Mouse (Mus musculus) midbrain, embryonic 11.5 days (tissue): ENCODE data around the gene Lypla2. TPM values are rescaled to one million over a fixed set of nuclear protein-coding genes. Genes with fewer than 3 reads are reported as not detected.
"Not testable (repeated sequence)": the region's sequence is repeated elsewhere in the genome, so short reads cannot be mapped to it uniquely, and the experiment has no call there.

ENCODE experiments used
- ATAC-seq: fragments of 200-750 bp; cut with Nextera tagmentation; 2 replicates; pipeline ENCODE4 v1.8.0; 2017; ENCODE audit warnings: moderate TSS enrichment, moderate library complexity; ENCODE audit not compliant: low FRiP score
- DNase-seq: peaks from one replicate; pipeline ENCODE4 v3.0.0; 2015; ENCODE audit warnings: low spot score; ENCODE audit errors: missing footprints
- H3K27ac ChIP-seq: fragments of 300-500 bp; sonication (generic); 2 replicates; pipeline ENCODE4 v1.5.1; 2014; ENCODE audit warnings: low read depth, low read length
- H3K27me3 ChIP-seq: fragments of 300-500 bp; sonication (generic); 2 replicates; pipeline ENCODE4 v1.6.1; 2014; ENCODE audit warnings: mild to moderate bottlenecking, low read length, moderate library complexity, mixed read lengths; ENCODE audit not compliant: control insufficient read depth, insufficient read depth
- H3K36me3 ChIP-seq: fragments of 300-500 bp; sonication (generic); 2 replicates; pipeline ENCODE4 v1.6.1; 2014; ENCODE audit warnings: mild to moderate bottlenecking, low read length, moderate library complexity, mixed read lengths; ENCODE audit not compliant: control insufficient read depth, insufficient read depth
- H3K4me1 ChIP-seq: fragments of 300-500 bp; sonication (generic); 2 replicates; pipeline ENCODE4 v1.6.1; 2014; ENCODE audit warnings: low read length; ENCODE audit not compliant: control insufficient read depth, insufficient read depth
- H3K4me2 ChIP-seq: fragments of 300-500 bp; sonication (generic); 2 replicates; pipeline ENCODE4 v1.6.1; 2014; ENCODE audit warnings: mild to moderate bottlenecking, moderate library complexity
- H3K4me3 ChIP-seq: fragments of 300-500 bp; sonication (generic); 2 replicates; pipeline ENCODE4 v1.5.1; 2014; ENCODE audit warnings: low read depth, low read length
- H3K9ac ChIP-seq: fragments of 300-500 bp; sonication (generic); 2 replicates; pipeline ENCODE4 v1.6.1; 2014; ENCODE audit warnings: low read length
- H3K9me3 ChIP-seq: fragments of 300-500 bp; sonication (generic); 2 replicates; pipeline ENCODE4 v1.6.1; 2016; ENCODE audit warnings: low read length; ENCODE audit not compliant: control insufficient read depth
- WGBS: fragments of 180-500 bp; shearing (Covaris S2); extraction: QIAGEN DNeasy Blood & Tissue Kit; methylation state at CpG from one replicate; pipeline ENCODE4 v1.1.7; 2014; 5-methylcytosine and 5-hydroxymethylcytosine counted together
- polyA plus RNA-seq: library from polyadenylated mRNA; unstranded; fragments of >200 nt; fragmentation: Nextera tagmentation; extraction: Ambion mirVana; gene quantifications from 2 replicates; pipeline ENCODE4 v1.2.1, GENCODE M21; 2014

Lypla2 gene
- polyA plus RNA-seq, 1 experiment from 2014 or later, result 144 TPM

- DNase-seq (peak; percentile 14), ATAC-seq (no peak)
- no peak overlapping the region for H3K27ac ChIP-seq
- no peaks in the 10 kb centered on the region for H3K27me3 ChIP-seq
- no peak overlapping the region for H3K9ac ChIP-seq
- H3K9me3 ChIP-seq, result no peaks in the 10 kb centered on the region
- H3K36me3 ChIP-seq, result peaks cover 5% of the 10 kb centered on the region
- H3K4me1 ChIP-seq, result peaks cover 7% of the 10 kb centered on the region
- no peak overlapping the region for H3K4me3 ChIP-seq
- no peak overlapping the region for H3K4me2 ChIP-seq
- 93% methylated on average over 10 of the region's 10 CpGs for WGBS
Measured at GRCm38 (mm10) chr4:135949475-135949874, 23.0 kb downstream of the Lypla2 start.

GRCm38 (mm10) chr4:135948142-135948541 is 24.3 kb downstream of the Lypla2 start:
- Histone ChIP-seq H3K4me2 (no peak overlapping the region), H3K9me3 (no peaks in the 10 kb centered on the region), H3K4me1 (peaks cover 7% of the 10 kb centered on the region), H3K27ac (no peak overlapping the region), H3K4me3 (no peak overlapping the region), H3K27me3 (no peaks in the 10 kb centered on the region), H3K36me3 (peaks cover 5% of the 10 kb centered on the region), H3K9ac (no peak overlapping the region)
- ATAC-seq (no peak), DNase-seq (no peak)
- 95% methylated on average over 8 of the region's 8 CpGs for WGBS

DNA sequence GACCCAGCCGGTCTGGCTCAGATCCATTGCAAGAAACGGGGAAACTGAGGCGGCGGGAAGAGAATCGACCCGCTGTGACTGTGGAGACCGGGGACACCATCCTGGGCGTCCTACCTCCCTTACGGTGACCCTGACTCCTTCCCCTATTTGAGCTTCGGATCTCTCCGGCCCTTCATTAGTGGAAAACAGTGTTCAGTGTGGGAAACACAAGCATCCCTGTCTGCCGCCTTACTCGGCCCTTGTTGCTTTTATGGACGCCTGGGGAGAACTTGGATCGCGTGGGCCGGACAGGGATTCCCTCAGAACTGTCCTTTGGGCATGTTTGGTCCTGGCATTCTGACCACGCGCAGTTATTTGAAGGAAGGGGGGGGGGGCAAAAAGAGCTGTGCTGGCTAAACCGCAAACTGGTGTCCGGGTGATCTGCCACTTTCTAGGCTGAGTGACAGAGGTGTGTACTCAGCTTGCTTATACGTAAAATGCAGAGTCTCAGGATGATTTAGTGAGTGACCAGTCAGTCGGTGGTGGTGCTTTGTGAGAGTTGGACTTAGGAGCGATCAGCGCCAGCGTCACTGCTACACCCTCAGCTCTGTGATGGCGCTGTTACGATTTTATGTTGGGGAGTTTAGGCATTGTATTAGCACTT is 25.6 kb downstream of the Lypla2 start:
- Histone ChIP-seq H3K27me3 (no peaks in the 10 kb centered on the region), H3K9me3 (no peaks in the 10 kb centered on the region), H3K27ac (0 out of 2 replicates have a peak overlapping the region, but pooled peaks have one; percentile 12), H3K36me3 (peaks cover 2% of the 10 kb centered on the region; the same call in 1 of the 2 replicates), H3K4me1 (peaks cover 7% of the 10 kb centered on the region), H3K4me3 (peak overlapping the region; percentile 80), H3K9ac (peak overlapping the region; percentile 72), H3K4me2 (peak overlapping the region; percentile 87)
- ATAC-seq, result no peak
- 1% methylated on average over 28 of the region's 28 CpGs for WGBS
- no peak for DNase-seq

- Histone ChIP-seq H3K36me3 (peaks cover under 1% of the 10 kb centered on the region; the same call in 1 of the 2 replicates), H3K9ac (peak within 1 kb of the TSS; percentile 72), H3K4me3 (peak within 1 kb of the TSS; percentile 80), H3K4me1 (peaks cover 7% of the 10 kb centered on the region), H3K27ac (0 out of 2 replicates have a peak within 1 kb of the TSS, but pooled peaks have one; percentile 12), H3K9me3 (no peaks in the 10 kb centered on the region), H3K4me2 (peak within 1 kb of the TSS; percentile 87), H3K27me3 (no peaks in the 10 kb centered on the region)
- DNase-seq (peak; percentile 98), ATAC-seq (peak; percentile 96)
- under 1% methylated on average over 23 of the region's 23 CpGs for WGBS
Measured at GRCm38 (mm10) chr4:135946278-135946658, 26.2 kb downstream of the Lypla2 start, which contains the start of gene Hmgcl. TSS of gene Hmgcl (plus strand) at chr4:135946448.

DNA sequence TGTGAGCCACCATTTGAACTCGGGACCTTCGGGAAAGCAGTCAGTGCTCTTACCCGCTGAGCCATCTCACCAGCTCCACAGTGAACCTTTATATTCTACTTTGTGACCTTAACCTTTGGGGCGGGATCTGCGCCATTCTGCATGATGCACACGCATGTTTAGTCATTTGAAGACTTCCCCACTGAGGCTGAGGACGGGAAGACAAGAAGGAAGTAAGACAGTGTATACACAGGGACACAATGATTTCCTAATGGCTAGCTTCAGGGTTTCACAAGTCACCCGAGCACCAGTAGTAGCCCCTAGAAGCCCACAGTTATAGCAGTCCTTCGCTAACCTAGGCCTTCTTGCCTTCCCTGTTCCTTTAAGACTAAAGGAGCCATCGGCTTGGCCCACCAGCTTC is 26.7 kb downstream of the Lypla2 start:
- H3K4me1 ChIP-seq, result peaks cover 7% of the 10 kb centered on the region
- H3K27ac ChIP-seq, result no peak overlapping the region
- peak overlapping the region; percentile 80; the same call in 1 of the 2 replicates for H3K4me3 ChIP-seq
- ATAC-seq (peak; percentile 50), DNase-seq (no peak)
- no peaks in the 10 kb centered on the region for H3K27me3 ChIP-seq
- H3K9ac ChIP-seq, result peak overlapping the region; percentile 47
- no peaks in the 10 kb centered on the region for H3K9me3 ChIP-seq
- no peaks in the 10 kb centered on the region for H3K36me3 ChIP-seq
- H3K4me2 ChIP-seq, result peak overlapping the region; percentile 87
- 77% methylated on average over 10 of the region's 10 CpGs for WGBS

- H3K27ac ChIP-seq, result no peak overlapping the region
- WGBS, result 64% methylated on average over 4 of the region's 4 CpGs
- H3K9me3 ChIP-seq, result no peaks in the 10 kb centered on the region
- H3K9ac ChIP-seq, result no peak overlapping the region
- H3K4me2 ChIP-seq, result no peak overlapping the region
- ATAC-seq (no peak), DNase-seq (no peak)
- H3K4me3 ChIP-seq, result no peak overlapping the region
- H3K4me1 ChIP-seq, result peaks cover 7% of the 10 kb centered on the region
- H3K36me3 ChIP-seq, result no peaks in the 10 kb centered on the region; the same call in 1 of the 2 replicates
- no peaks in the 10 kb centered on the region for H3K27me3 ChIP-seq
Measured at GRCm38 (mm10) chr4:135943389-135943788, 29.0 kb downstream of the Lypla2 start.

- H3K27ac ChIP-seq, result no peak overlapping the region
- no peaks in the 10 kb centered on the region for H3K27me3 ChIP-seq
- H3K9me3 ChIP-seq, result no peaks in the 10 kb centered on the region
- no peak overlapping the region for H3K4me2 ChIP-seq
- H3K4me3 ChIP-seq, result no peak overlapping the region
- peaks cover 7% of the 10 kb centered on the region for H3K4me1 ChIP-seq
- 93% methylated on average over 6 of the region's 6 CpGs for WGBS
- DNase-seq (no peak), ATAC-seq (no peak)
- no peaks in the 10 kb centered on the region; the same call in 1 of the 2 replicates for H3K36me3 ChIP-seq
- no peak overlapping the region for H3K9ac ChIP-seq
Measured at GRCm38 (mm10) chr4:135942193-135942592, 30.2 kb downstream of the Lypla2 start.

GRCm38 (mm10) chr4:135941026-135941425 is 31.4 kb downstream of the Lypla2 start:
- H3K9me3 ChIP-seq, ATAC-seq, H3K4me3 ChIP-seq, DNase-seq, H3K27me3 ChIP-seq, H3K4me2 ChIP-seq, H3K9ac ChIP-seq, H3K4me1 ChIP-seq, H3K27ac ChIP-seq, H3K36me3 ChIP-seq: not testable (repeated sequence)
- 81% methylated on average over 8 of the region's 8 CpGs for WGBS

- H3K36me3 ChIP-seq, result no peaks in the 10 kb centered on the region; the same call in 1 of the 2 replicates
- peaks cover 3% of the 10 kb centered on the region; the same call in 1 of the 2 replicates for H3K4me1 ChIP-seq
- WGBS, result 86% methylated on average over 7 of the region's 7 CpGs
Measured at GRCm38 (mm10) chr4:135938858-135939257, 33.6 kb downstream of the Lypla2 start.

More at GRCm38 (mm10) chr4:135938858-135939257, 33.6 kb downstream of the Lypla2 start:
- H3K27me3 ChIP-seq, result no peaks in the 10 kb centered on the region
- no peak overlapping the region for H3K4me3 ChIP-seq
- no peak overlapping the region for H3K9ac ChIP-seq
- no peak overlapping the region for H3K4me2 ChIP-seq
- DNase-seq (no peak), ATAC-seq (no peak)
- no peaks in the 10 kb centered on the region for H3K9me3 ChIP-seq
- H3K27ac ChIP-seq, result no peak overlapping the region
